Mouse (Mus musculus): Measurements from ENCODE around the gene Nfatc2.

DNA sequence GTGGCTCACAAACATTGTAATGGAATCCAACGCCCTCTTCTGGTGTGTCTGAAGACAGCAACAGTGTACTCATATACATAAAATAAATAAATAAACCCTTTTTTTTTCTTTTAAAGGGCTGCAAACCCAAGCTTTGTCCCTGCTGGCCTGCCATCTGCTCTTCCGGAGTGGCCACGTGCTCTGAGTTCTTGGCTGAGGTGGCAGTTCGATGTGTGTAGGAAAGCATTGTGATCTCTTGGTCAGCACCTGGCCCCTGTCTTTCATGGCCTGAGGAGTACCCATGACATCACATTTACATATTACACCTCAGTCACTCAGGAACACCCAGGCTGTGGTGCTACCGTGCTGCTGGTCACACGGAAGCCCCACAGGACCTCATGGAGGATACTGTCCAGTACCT, 31.1 kb upstream of the Nfatc2 start:
- no peak for TF ChIP-seq GATA1 (IDR thresholded peaks at IDR 0.05; ENCODE audit: borderline replicate concordance, low read length)
- no peak for TF ChIP-seq FLI1 (IDR thresholded peaks at IDR 0.05; ENCODE audit: low read length)

Data from megakaryocyte, embryonic 14.5 days (primary cell).